Mouse (Mus musculus) B cell, adult 67 days (primary cell): ENCODE measurements around the gene Csgalnact2. TPM values are rescaled to one million over a fixed set of nuclear protein-coding genes. Genes with fewer than 3 reads are reported as not detected.

Source experiments
- total RNA-seq, 2 experiments: library from RNA; stranded (reverse); gene quantifications; 4 replicates each; pipeline ENCODE4 v1.2.4; 2023

Csgalnact2 gene
- 10 to 100 TPM; 17.8 to 20.6 TPM for total RNA-seq

GRCm38 (mm10) chr6:118138731-118139709 is at the start of gene Csgalnact2:
Gene Csgalnact2 (minus strand): TSS chr6:118139140.

Other genes with a start within 250 kb of the Csgalnact2 start
- 100 to 1,000 TPM; 671 to 759 TPM for gene Hnrnpf, start 238.8 kb downstream of the Csgalnact2 start, total RNA-seq
- gene Fxyd4, start 201.4 kb downstream of the Csgalnact2 start, total RNA-seq = under 1 TPM in 1 of 2 experiments, not detected in 1; 0.96 TPM
- gene Rasgef1a, start 127.7 kb downstream of the Csgalnact2 start, total RNA-seq = under 1 TPM; 0.30 to 0.49 TPM
- gene Ret, start 58.6 kb upstream of the Csgalnact2 start, total RNA-seq = not detected